Mouse (Mus musculus): ENCODE data around the gene Hs2st1. TPM values are rescaled to one million over a fixed set of nuclear protein-coding genes. Genes with fewer than 3 reads are reported as not detected.

The Hs2st1 gene
- polyA plus RNA-seq, 1 experiment from 2014 or later = 12.1 TPM

- H3K36me3 ChIP-seq (ENCODE audit: control insufficient read depth, insufficient read depth, low read length) = no peaks in the 10 kb centered on the region
- H3K9me3 ChIP-seq (ENCODE audit: control insufficient read depth, low read length) = no peaks in the 10 kb centered on the region
- H3K4me1 ChIP-seq (ENCODE audit: control insufficient read depth, insufficient read depth, low read depth, low read length) = no peaks in the 10 kb centered on the region; the same call in 1 of the 2 replicates
- no peak for ATAC-seq
- H3K27me3 ChIP-seq (replicated peaks; ENCODE audit: control insufficient read depth, insufficient read depth, low read length) = no peaks in the 10 kb centered on the region
- 95% methylated on average over 5 of the region's 5 CpGs for WGBS
- no peak overlapping the region for H3K4me2 ChIP-seq (ENCODE audit: low read length)
- H3K27ac ChIP-seq (ENCODE audit: low read depth, low read length) = no peak overlapping the region
- no peak overlapping the region for H3K4me3 ChIP-seq (ENCODE audit: low read length)
- no peak overlapping the region for H3K9ac ChIP-seq (ENCODE audit: low read depth, low read length)
These were observed 94.1 kb downstream of the Hs2st1 start for GRCm38 (mm10) chr3:144475891-144476290.

GRCm38 (mm10) chr3:144474726-144475125, 95.3 kb downstream of the Hs2st1 start:
- no peak overlapping the region for H3K4me2 ChIP-seq (ENCODE audit: low read length)
- WGBS = 86% methylated on average over 5 of the region's 5 CpGs
- no peak overlapping the region for H3K9ac ChIP-seq (ENCODE audit: low read depth, low read length)

GRCm38 (mm10) chr3:144471954-144472353, 98.0 kb downstream of the Hs2st1 start:
- no peaks in the 10 kb centered on the region for H3K9me3 ChIP-seq (ENCODE audit: control insufficient read depth, low read length)
- H3K4me3 ChIP-seq (ENCODE audit: low read length) = no peak overlapping the region
- 46% methylated on average over 3 of the region's 3 CpGs for WGBS
- no peaks in the 10 kb centered on the region for H3K36me3 ChIP-seq (ENCODE audit: control insufficient read depth, insufficient read depth, low read length)
- no peak overlapping the region for H3K9ac ChIP-seq (ENCODE audit: low read depth, low read length)
- H3K4me1 ChIP-seq (ENCODE audit: control insufficient read depth, insufficient read depth, low read depth, low read length) = no peaks in the 10 kb centered on the region
- H3K27me3 ChIP-seq (replicated peaks; ENCODE audit: control insufficient read depth, insufficient read depth, low read length) = no peaks in the 10 kb centered on the region
- no peak overlapping the region for H3K4me2 ChIP-seq (ENCODE audit: low read length)
- ATAC-seq = no peak
- H3K27ac ChIP-seq (ENCODE audit: low read depth, low read length) = no peak overlapping the region

More at GRCm38 (mm10) chr3:144474726-144475125, 95.3 kb downstream of the Hs2st1 start:
- Histone ChIP-seq H3K9me3 (ENCODE audit: control insufficient read depth, low read length) (no peaks in the 10 kb centered on the region), H3K4me3 (ENCODE audit: low read length) (no peak overlapping the region), H3K4me1 (ENCODE audit: control insufficient read depth, insufficient read depth, low read depth, low read length) (no peaks in the 10 kb centered on the region; the same call in 1 of the 2 replicates), H3K36me3 (ENCODE audit: control insufficient read depth, insufficient read depth, low read length) (no peaks in the 10 kb centered on the region), H3K27me3 (replicated peaks; ENCODE audit: control insufficient read depth, insufficient read depth, low read length) (no peaks in the 10 kb centered on the region), H3K27ac (ENCODE audit: low read depth, low read length) (no peak overlapping the region)
- no peak for ATAC-seq

GRCm38 (mm10) chr3:144470901-144471300, 99.1 kb downstream of the Hs2st1 start:
- peak; percentile 50 for ATAC-seq
- no peak overlapping the region for H3K9ac ChIP-seq (ENCODE audit: low read depth, low read length)

GRCm38 (mm10) chr3:144467521-144467920, 102.5 kb downstream of the Hs2st1 start:
- Histone ChIP-seq H3K9ac (ENCODE audit: low read depth, low read length) (no peak overlapping the region), H3K4me3 (ENCODE audit: low read length) (no peak overlapping the region), H3K4me1 (ENCODE audit: control insufficient read depth, insufficient read depth, low read depth, low read length) (no peaks in the 10 kb centered on the region), H3K27me3 (replicated peaks; ENCODE audit: control insufficient read depth, insufficient read depth, low read length) (no peaks in the 10 kb centered on the region), H3K36me3 (ENCODE audit: control insufficient read depth, insufficient read depth, low read length) (no peaks in the 10 kb centered on the region), H3K9me3 (ENCODE audit: control insufficient read depth, low read length) (no peaks in the 10 kb centered on the region), H3K4me2 (ENCODE audit: low read length) (no peak overlapping the region), H3K27ac (ENCODE audit: low read depth, low read length) (no peak overlapping the region)
- 67% methylated on average over 10 of the region's 10 CpGs for WGBS
- ATAC-seq = no peak

More at GRCm38 (mm10) chr3:144470901-144471300, 99.1 kb downstream of the Hs2st1 start:
- peak overlapping the region; percentile 14 for H3K4me2 ChIP-seq (ENCODE audit: low read length)
- H3K4me3 ChIP-seq (ENCODE audit: low read length) = no peak overlapping the region
- H3K9me3 ChIP-seq (ENCODE audit: control insufficient read depth, low read length) = no peaks in the 10 kb centered on the region
- no peaks in the 10 kb centered on the region for H3K27me3 ChIP-seq (replicated peaks; ENCODE audit: control insufficient read depth, insufficient read depth, low read length)
- 33% methylated on average over 14 of the region's 14 CpGs for WGBS
- no peaks in the 10 kb centered on the region for H3K4me1 ChIP-seq (ENCODE audit: control insufficient read depth, insufficient read depth, low read depth, low read length)
- no peak overlapping the region for H3K27ac ChIP-seq (ENCODE audit: low read depth, low read length)
- no peaks in the 10 kb centered on the region for H3K36me3 ChIP-seq (ENCODE audit: control insufficient read depth, insufficient read depth, low read length)

GRCm38 (mm10) chr3:144466108-144466678, 103.8 kb downstream of the Hs2st1 start:
- Histone ChIP-seq H3K4me3 (ENCODE audit: low read length) (no peak overlapping the region), H3K9me3 (ENCODE audit: control insufficient read depth, low read length) (no peaks in the 10 kb centered on the region)
- WGBS = 84% methylated on average over 8 of the region's 8 CpGs

GRCm38 (mm10) chr3:144462679-144463078, 107.3 kb downstream of the Hs2st1 start:
- no peak for ATAC-seq
- no peaks in the 10 kb centered on the region for H3K9me3 ChIP-seq (ENCODE audit: control insufficient read depth, low read length)
- 91% methylated on average over 10 of the region's 10 CpGs for WGBS

More at GRCm38 (mm10) chr3:144466108-144466678, 103.8 kb downstream of the Hs2st1 start:
- Histone ChIP-seq H3K9ac (ENCODE audit: low read depth, low read length) (no peak overlapping the region), H3K4me1 (ENCODE audit: control insufficient read depth, insufficient read depth, low read depth, low read length) (no peaks in the 10 kb centered on the region), H3K36me3 (ENCODE audit: control insufficient read depth, insufficient read depth, low read length) (no peaks in the 10 kb centered on the region), H3K27me3 (replicated peaks; ENCODE audit: control insufficient read depth, insufficient read depth, low read length) (no peaks in the 10 kb centered on the region), H3K4me2 (ENCODE audit: low read length) (no peak overlapping the region), H3K27ac (ENCODE audit: low read depth, low read length) (no peak overlapping the region)
- ATAC-seq = no peak

GRCm38 (mm10) chr3:144460183-144460788, 109.7 kb downstream of the Hs2st1 start:
- no peak for ATAC-seq
- H3K4me1 ChIP-seq (ENCODE audit: control insufficient read depth, insufficient read depth, low read depth, low read length) = peaks cover 9% of the 10 kb centered on the region
- H3K4me2 ChIP-seq (ENCODE audit: low read length) = no peak overlapping the region
- WGBS = 69% methylated on average over 5 of the region's 5 CpGs
- no peak overlapping the region for H3K4me3 ChIP-seq (ENCODE audit: low read length)
- H3K9ac ChIP-seq (ENCODE audit: low read depth, low read length) = no peak overlapping the region
- H3K27ac ChIP-seq (ENCODE audit: low read depth, low read length) = no peak overlapping the region
- no peaks in the 10 kb centered on the region for H3K27me3 ChIP-seq (replicated peaks; ENCODE audit: control insufficient read depth, insufficient read depth, low read length)
- no peaks in the 10 kb centered on the region for H3K36me3 ChIP-seq (ENCODE audit: control insufficient read depth, insufficient read depth, low read length)
- H3K9me3 ChIP-seq (ENCODE audit: control insufficient read depth, low read length) = no peaks in the 10 kb centered on the region

More at GRCm38 (mm10) chr3:144462679-144463078, 107.3 kb downstream of the Hs2st1 start:
- no peaks in the 10 kb centered on the region for H3K27me3 ChIP-seq (replicated peaks; ENCODE audit: control insufficient read depth, insufficient read depth, low read length)
- H3K27ac ChIP-seq (ENCODE audit: low read depth, low read length) = no peak overlapping the region
- peaks cover 9% of the 10 kb centered on the region for H3K4me1 ChIP-seq (ENCODE audit: control insufficient read depth, insufficient read depth, low read depth, low read length)
- H3K4me2 ChIP-seq (ENCODE audit: low read length) = no peak overlapping the region
- no peak overlapping the region for H3K4me3 ChIP-seq (ENCODE audit: low read length)
- H3K36me3 ChIP-seq (ENCODE audit: control insufficient read depth, insufficient read depth, low read length) = no peaks in the 10 kb centered on the region
- H3K9ac ChIP-seq (ENCODE audit: low read depth, low read length) = no peak overlapping the region

- H3K36me3 ChIP-seq (ENCODE audit: control insufficient read depth, insufficient read depth, low read length) = no peaks in the 10 kb centered on the region
- no peaks in the 10 kb centered on the region for H3K27me3 ChIP-seq (replicated peaks; ENCODE audit: control insufficient read depth, insufficient read depth, low read length)
- H3K9ac ChIP-seq (ENCODE audit: low read depth, low read length) = no peak overlapping the region
- no peak overlapping the region for H3K27ac ChIP-seq (ENCODE audit: low read depth, low read length)
- H3K4me2 ChIP-seq (ENCODE audit: low read length) = no peak overlapping the region
- H3K4me3 ChIP-seq (ENCODE audit: low read length) = no peak overlapping the region
- H3K9me3 ChIP-seq (ENCODE audit: control insufficient read depth, low read length) = no peaks in the 10 kb centered on the region
- H3K4me1 ChIP-seq (ENCODE audit: control insufficient read depth, insufficient read depth, low read depth, low read length) = peaks cover 9% of the 10 kb centered on the region
- WGBS = 62% methylated on average over 8 of the region's 8 CpGs
- ATAC-seq = no peak
These were observed 110.7 kb downstream of the Hs2st1 start for GRCm38 (mm10) chr3:144459285-144459697.
